Mouse (Mus musculus) kidney, adult 2 months (tissue): ENCODE data around the gene Olfr1371. TPM values are rescaled to one million over a fixed set of nuclear protein-coding genes. Genes with fewer than 3 reads are reported as not detected.
A peak's percentile ranks its signal among the peaks of the same experiment; 100 is the strongest.

ENCODE experiments used
- DNase-seq: peaks from one replicate; pipeline ENCODE4 v3.0.0; 2021
- H3K27ac ChIP-seq: fragments of 200-500 bp; 2 replicates; pipeline ENCODE4 v1.5.1; 2012; ENCODE audit warnings: low read depth, low read length, control low read depth, inconsistent platforms; ENCODE audit not compliant: insufficient read depth
- H3K27me3 ChIP-seq: fragments of 200-500 bp; replicated peaks from 2 replicates; pipeline ENCODE4 v1.6.1; 2012; ENCODE audit warnings: mild to moderate bottlenecking, moderate library complexity, low read length, inconsistent platforms; ENCODE audit not compliant: control insufficient read depth, insufficient read depth
- H3K36me3 ChIP-seq: fragments of 200-500 bp; 2 replicates; pipeline ENCODE4 v1.6.1; 2012; ENCODE audit warnings: mild to moderate bottlenecking, moderate library complexity, low read length, inconsistent platforms; ENCODE audit not compliant: control insufficient read depth, insufficient read depth
- H3K4me1 ChIP-seq: fragments of 200-500 bp; 2 replicates; pipeline ENCODE4 v1.6.1; 2011; ENCODE audit warnings: low read length; ENCODE audit not compliant: control insufficient read depth, insufficient read depth
- H3K4me3 ChIP-seq: fragments of 200-500 bp; 2 replicates; pipeline ENCODE4 v1.5.1; 2011; ENCODE audit warnings: mild to moderate bottlenecking, low read depth, low read length, control low read depth; ENCODE audit not compliant: insufficient read depth
- CTCF ChIP-seq: fragments of 200-500 bp; conservative IDR thresholded peaks from 2 replicates; pipeline ENCODE4 v1.5.1; 2011; ENCODE audit warnings: low read depth, mild to moderate bottlenecking, control low read depth, low read length, moderate library complexity, mixed read lengths; ENCODE audit not compliant: insufficient read depth, insufficient read length
- POLR2A ChIP-seq: fragments of 200-500 bp; IDR thresholded peaks from one replicate; pipeline ENCODE4 v1.6.1; 2011; ENCODE audit warnings: low read depth, low read length, control low read depth
- WGBS: fragments of 180-500 bp; shearing (Covaris S2); methylation state at CpG from one replicate; pipeline ENCODE4 v1.1.7; 2018; 5-methylcytosine and 5-hydroxymethylcytosine counted together
- polyA plus RNA-seq: library from polyadenylated mRNA; depleted of rRNA; stranded (reverse); fragments of >200 nt; gene quantifications from 2 replicates; pipeline ENCODE4 v1.2.3, GENCODE M21; 2012; rRNA removed

The Olfr1371 gene
- not detected in 2 replicates for polyA plus RNA-seq

DNA sequence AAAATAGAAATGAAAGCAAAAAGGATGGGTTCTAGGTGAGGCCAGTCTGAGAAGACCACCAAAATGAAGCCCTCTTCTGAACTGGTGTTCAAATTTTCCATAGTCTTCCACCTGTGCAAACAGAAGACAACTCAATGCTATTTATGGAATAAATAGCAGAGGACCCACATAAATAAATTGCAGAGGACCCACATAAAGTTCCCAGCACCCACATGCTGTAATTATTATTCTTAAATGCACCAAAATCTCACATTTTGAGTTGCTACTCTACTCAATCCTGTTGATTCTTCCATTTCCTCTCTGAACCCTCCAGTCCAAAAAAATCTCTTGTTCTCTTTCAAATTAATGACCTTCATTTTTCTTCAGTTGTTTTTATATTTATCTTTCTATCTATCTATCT, at the start of gene Olfr1371:
Gene Olfr1371 (minus strand): TSS at position 101 of the 400 bp plus-strand sequence.
- no peak for TF ChIP-seq POLR2A
- TF ChIP-seq CTCF = no peak
- Histone ChIP-seq H3K27me3 (no peaks in the 10 kb centered on the region; the same call in 1 of the 2 replicates), H3K4me3 (no peak within 1 kb of the TSS), H3K27ac (no peak within 1 kb of the TSS), H3K4me1 (no peaks in the 10 kb centered on the region), H3K36me3 (no peaks in the 10 kb centered on the region)
- DNase-seq = no peak

GRCm38 (mm10) chr11:52262338-52262737, 48.6 kb upstream of the Olfr1371 start:
- no peak for DNase-seq
- no peaks in the 10 kb centered on the region for H3K36me3 ChIP-seq
- no peaks in the 10 kb centered on the region for H3K4me1 ChIP-seq
- WGBS = 91% methylated on average over 11 of the region's 11 CpGs
- H3K27ac ChIP-seq = no peak overlapping the region
- TF ChIP-seq CTCF = no peak
- TF ChIP-seq POLR2A = no peak
- H3K4me3 ChIP-seq = no peak overlapping the region
- H3K27me3 ChIP-seq = no peaks in the 10 kb centered on the region

DNA sequence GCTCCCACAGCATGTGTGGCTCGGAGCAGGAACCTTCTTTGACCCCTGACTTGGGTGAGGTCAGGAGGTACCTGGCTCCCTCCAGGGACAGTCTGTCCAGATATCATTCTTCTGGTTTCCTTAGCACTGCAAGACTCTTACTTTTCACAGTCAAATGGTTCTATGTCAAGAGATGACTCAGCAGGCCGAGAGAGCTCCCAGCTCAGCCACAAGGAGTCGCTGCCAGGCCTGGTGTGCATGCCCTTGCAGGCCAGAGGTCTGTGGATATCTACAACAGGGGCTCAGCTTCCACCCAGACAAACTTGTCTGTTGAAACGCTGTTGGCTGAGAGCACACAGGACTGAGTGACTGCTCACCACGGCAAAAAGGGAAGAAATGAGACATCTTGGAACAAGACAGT, 48.1 kb upstream of the Olfr1371 start:
- Histone ChIP-seq H3K4me3 (no peak overlapping the region), H3K27ac (no peak overlapping the region), H3K27me3 (no peaks in the 10 kb centered on the region), H3K36me3 (no peaks in the 10 kb centered on the region), H3K4me1 (no peaks in the 10 kb centered on the region)
- WGBS = 54% methylated on average over 5 of the region's 5 CpGs
- TF ChIP-seq POLR2A = no peak
- peak; percentile 71 for TF ChIP-seq CTCF
- peak; percentile 61 for DNase-seq

GRCm38 (mm10) chr11:52260878-52261277, 47.1 kb upstream of the Olfr1371 start:
- no peaks in the 10 kb centered on the region for H3K27me3 ChIP-seq
- no peak overlapping the region for H3K27ac ChIP-seq
- no peak for TF ChIP-seq CTCF
- no peak for TF ChIP-seq POLR2A
- no peaks in the 10 kb centered on the region for H3K36me3 ChIP-seq
- H3K4me1 ChIP-seq = no peaks in the 10 kb centered on the region
- 75% methylated on average over 4 of the region's 4 CpGs for WGBS
- no peak overlapping the region for H3K4me3 ChIP-seq
- no peak for DNase-seq

DNA sequence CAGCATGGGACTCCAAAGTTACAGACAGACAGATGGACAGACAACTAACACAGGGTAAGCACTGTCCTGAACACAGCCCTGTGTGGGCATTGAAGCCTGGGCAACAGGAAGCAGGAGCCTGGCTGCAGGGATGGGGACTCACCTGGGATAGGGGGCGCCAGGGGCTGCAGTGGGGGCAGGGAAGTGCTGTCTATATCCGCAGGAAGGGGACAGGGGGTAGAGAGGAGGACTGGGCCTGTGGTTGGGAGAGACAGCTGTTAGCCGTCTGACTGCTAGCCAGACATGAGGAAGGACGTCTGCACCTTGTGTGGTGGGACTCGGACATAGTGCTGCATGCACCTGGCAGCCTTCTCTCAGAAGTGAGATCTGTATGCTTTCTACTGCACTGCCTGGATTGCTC, 44.9 kb upstream of the Olfr1371 start:
- Histone ChIP-seq H3K4me3 (no peak overlapping the region), H3K36me3 (no peaks in the 10 kb centered on the region), H3K27me3 (no peaks in the 10 kb centered on the region), H3K27ac (no peak overlapping the region), H3K4me1 (no peaks in the 10 kb centered on the region; the same call in 1 of the 2 replicates)
- no peak for TF ChIP-seq CTCF
- TF ChIP-seq POLR2A = no peak
- 79% methylated on average over 5 of the region's 5 CpGs for WGBS
- no peak for DNase-seq

GRCm38 (mm10) chr11:52257376-52257775, 43.6 kb upstream of the Olfr1371 start:
- WGBS = 67% methylated on average over 3 of the region's 3 CpGs
- no peaks in the 10 kb centered on the region for H3K27me3 ChIP-seq
- no peak overlapping the region for H3K27ac ChIP-seq

GRCm38 (mm10) chr11:52255077-52255476, 41.3 kb upstream of the Olfr1371 start:
- WGBS = 93% methylated on average over 8 of the region's 8 CpGs
- no peak for TF ChIP-seq POLR2A
- TF ChIP-seq CTCF = no peak
- H3K27ac ChIP-seq = no peak overlapping the region
- no peaks in the 10 kb centered on the region for H3K27me3 ChIP-seq
- no peaks in the 10 kb centered on the region for H3K36me3 ChIP-seq
- H3K4me1 ChIP-seq = peaks cover 3% of the 10 kb centered on the region
- no peak overlapping the region for H3K4me3 ChIP-seq
- DNase-seq = no peak

More at GRCm38 (mm10) chr11:52257376-52257775, 43.6 kb upstream of the Olfr1371 start:
- Histone ChIP-seq H3K36me3 (no peaks in the 10 kb centered on the region), H3K4me1 (no peaks in the 10 kb centered on the region; the same call in 1 of the 2 replicates), H3K4me3 (no peak overlapping the region)
- DNase-seq = peak; percentile 37
- TF ChIP-seq POLR2A (no peak), CTCF (no peak)
